Mouse (Mus musculus) ovary, adult 10 weeks (tissue): ENCODE results near the gene Lrrc74b. TPM values are rescaled to one million over a fixed set of nuclear protein-coding genes. Genes with fewer than 3 reads are reported as not detected.

Source experiments
- polyA plus RNA-seq: library from polyadenylated mRNA; stranded (reverse); fragments of 350-450 nt; fragmentation: Illumina TruSeq; extraction: RNeasy Lipid Tissue Mini Kit (QIAGEN cat#74804); gene quantifications from one replicate; pipeline ENCODE4 v1.2.3, GENCODE M21; 2014

Gene Lrrc74b
- polyA plus RNA-seq: 6.9 TPM

GRCm38 (mm10) chr16:17561128-17561750 is at the start of gene Lrrc74b:
TSS of gene Lrrc74b (minus strand) at chr16:17561247.

GRCm38 (mm10) chr16:17583064-17583463 is 22.0 kb upstream of the Lrrc74b start, which contains the start of gene Slc7a4:
TSS of gene Slc7a4 (minus strand) at chr16:17583214.

GRCm38 (mm10) chr16:17561751-17562208 is 733 bp upstream of the Lrrc74b start, which contains the start of gene P2rx6:
TSS of gene P2rx6 (plus strand) at chr16:17561885.

GRCm38 (mm10) chr16:17530640-17531288 is 30.3 kb downstream of the Lrrc74b start, which contains the start of gene Thap7:
TSS of gene Thap7 (minus strand) at chr16:17531136.

GRCm38 (mm10) chr16:17508546-17509239 is 52.4 kb downstream of the Lrrc74b start, which contains the start of gene Lztr1:
TSS of gene Lztr1 (plus strand) at chr16:17508688.

Other genes starting within 250 kb of the Lrrc74b start
- not detected for gene Serpind1, start 229.9 kb downstream of the Lrrc74b start, polyA plus RNA-seq
- 67.3 TPM for gene Snap29, start 155.3 kb downstream of the Lrrc74b start, polyA plus RNA-seq
- 19.1 TPM for gene Pi4ka, start 154.9 kb downstream of the Lrrc74b start, polyA plus RNA-seq
- 47.7 TPM for gene Crkl, start 109.3 kb downstream of the Lrrc74b start, polyA plus RNA-seq
- gene Aifm3, start 71.6 kb downstream of the Lrrc74b start, polyA plus RNA-seq: 0.17 TPM
- 19.7 TPM for gene Lztr1, start 52.6 kb downstream of the Lrrc74b start, polyA plus RNA-seq
- gene Thap7, start 30.1 kb downstream of the Lrrc74b start, polyA plus RNA-seq: 1.1 TPM
- gene P2rx6, start 638 bp upstream of the Lrrc74b start, polyA plus RNA-seq: 0.31 TPM
- gene Slc7a4, start 22.0 kb upstream of the Lrrc74b start, polyA plus RNA-seq: 0.26 TPM
- gene Smpd4, start 58.1 kb upstream of the Lrrc74b start, polyA plus RNA-seq: 22.9 TPM
- gene Ccdc74a, start 85.2 kb upstream of the Lrrc74b start, polyA plus RNA-seq: 1.3 TPM
- 10.9 TPM for gene Med15, start 171.6 kb upstream of the Lrrc74b start, polyA plus RNA-seq
- gene Klhl22, start 198.4 kb upstream of the Lrrc74b start, polyA plus RNA-seq: 11.0 TPM
- 0.14 TPM for gene Scarf2, start 236.0 kb upstream of the Lrrc74b start, polyA plus RNA-seq